Mouse (Mus musculus): ENCODE data around the gene Ftcd. TPM values are rescaled to one million over a fixed set of nuclear protein-coding genes. Genes with fewer than 3 reads are reported as not detected.

Ftcd gene
- polyA plus RNA-seq (2012), result not detected in 2 replicates

GRCm38 (mm10) chr10:76575374-76575773 is at the start of gene Ftcd:
Ftcd (plus strand) TSS chr10:76575648.
- Histone ChIP-seq H3K36me3 (ENCODE audit: control insufficient read depth) (no peaks in the 10 kb centered on the region; the same call in 1 of the 2 replicates), H3K4me1 (ENCODE audit: control insufficient read depth) (no peaks in the 10 kb centered on the region), H3K27me3 (ENCODE audit: control insufficient read depth) (no peaks in the 10 kb centered on the region), H3K4me3 (replicated peaks) (no peak within 1 kb of the TSS), H3K9me3 (ENCODE audit: control insufficient read depth, low read length) (no peaks in the 10 kb centered on the region)
- TF ChIP-seq GATA1 (IDR thresholded peaks at IDR 0.05; ENCODE audit: low read length) (no peak), TAL1 (IDR thresholded peaks at IDR 0.05; ENCODE audit: low read length) (no peak)

GRCm38 (mm10) chr10:76530922-76531321 is 44.5 kb upstream of the Ftcd start:
- Histone ChIP-seq H3K36me3 (ENCODE audit: control insufficient read depth) (peaks cover 26% of the 10 kb centered on the region), H3K4me1 (ENCODE audit: control insufficient read depth) (peaks cover 23% of the 10 kb centered on the region), H3K27me3 (ENCODE audit: control insufficient read depth) (no peaks in the 10 kb centered on the region), H3K4me3 (replicated peaks) (peak overlapping the region; percentile 81), H3K9me3 (ENCODE audit: control insufficient read depth, low read length) (no peaks in the 10 kb centered on the region)
- TF ChIP-seq TAL1 (IDR thresholded peaks at IDR 0.05; ENCODE audit: low read length) (no peak), GATA1 (IDR thresholded peaks at IDR 0.05; ENCODE audit: low read length) (no peak)

- TF ChIP-seq GATA1 (IDR thresholded peaks at IDR 0.05; ENCODE audit: low read length), result no peak
- TF ChIP-seq TAL1 (IDR thresholded peaks at IDR 0.05; ENCODE audit: low read length), result no peak
- Histone ChIP-seq H3K4me1 (ENCODE audit: control insufficient read depth) (peaks cover 23% of the 10 kb centered on the region), H3K4me3 (replicated peaks) (peak within 1 kb of the TSS; percentile 81)
These were observed 44.1 kb upstream of the Ftcd start, which contains the start of gene Lss for GRCm38 (mm10) chr10:76531375-76531774. Lss (plus strand) TSS chr10:76531588.

GRCm38 (mm10) chr10:76531828-76532227 is 43.6 kb upstream of the Ftcd start:
- Histone ChIP-seq H3K4me3 (replicated peaks) (peak overlapping the region; percentile 81), H3K9me3 (ENCODE audit: control insufficient read depth, low read length) (no peaks in the 10 kb centered on the region), H3K4me1 (ENCODE audit: control insufficient read depth) (peaks cover 23% of the 10 kb centered on the region), H3K27me3 (ENCODE audit: control insufficient read depth) (no peaks in the 10 kb centered on the region), H3K36me3 (ENCODE audit: control insufficient read depth) (peaks cover 34% of the 10 kb centered on the region)
- TF ChIP-seq TAL1 (IDR thresholded peaks at IDR 0.05; ENCODE audit: low read length) (no peak), GATA1 (IDR thresholded peaks at IDR 0.05; ENCODE audit: low read length) (no peak)

More at GRCm38 (mm10) chr10:76531375-76531774, 44.1 kb upstream of the Ftcd start, which contains the start of gene Lss:
- Histone ChIP-seq H3K36me3 (ENCODE audit: control insufficient read depth) (peaks cover 30% of the 10 kb centered on the region), H3K9me3 (ENCODE audit: control insufficient read depth, low read length) (no peaks in the 10 kb centered on the region), H3K27me3 (ENCODE audit: control insufficient read depth) (no peaks in the 10 kb centered on the region)

- Histone ChIP-seq H3K36me3 (ENCODE audit: control insufficient read depth) (peaks cover 68% of the 10 kb centered on the region), H3K4me1 (ENCODE audit: control insufficient read depth) (peaks cover 21% of the 10 kb centered on the region)
- TF ChIP-seq TAL1 (IDR thresholded peaks at IDR 0.05; ENCODE audit: low read length) (no peak), GATA1 (IDR thresholded peaks at IDR 0.05; ENCODE audit: low read length) (no peak)
These were observed 39.9 kb upstream of the Ftcd start for GRCm38 (mm10) chr10:76535526-76535925.

GRCm38 (mm10) chr10:76537619-76538018 is 37.8 kb upstream of the Ftcd start:
- H3K9me3 ChIP-seq (ENCODE audit: control insufficient read depth, low read length), result no peaks in the 10 kb centered on the region
- H3K36me3 ChIP-seq (ENCODE audit: control insufficient read depth), result peaks cover 89% of the 10 kb centered on the region
- no peak overlapping the region for H3K4me3 ChIP-seq (replicated peaks)
- peaks cover 3% of the 10 kb centered on the region; the same call in 1 of the 2 replicates for H3K4me1 ChIP-seq (ENCODE audit: control insufficient read depth)
- TF ChIP-seq GATA1 (IDR thresholded peaks at IDR 0.05; ENCODE audit: low read length) (no peak), TAL1 (IDR thresholded peaks at IDR 0.05; ENCODE audit: low read length) (no peak)
- H3K27me3 ChIP-seq (ENCODE audit: control insufficient read depth), result no peaks in the 10 kb centered on the region

More at GRCm38 (mm10) chr10:76535526-76535925, 39.9 kb upstream of the Ftcd start:
- H3K27me3 ChIP-seq (ENCODE audit: control insufficient read depth), result no peaks in the 10 kb centered on the region
- no peak overlapping the region for H3K4me3 ChIP-seq (replicated peaks)
- H3K9me3 ChIP-seq (ENCODE audit: control insufficient read depth, low read length), result no peaks in the 10 kb centered on the region

GRCm38 (mm10) chr10:76541336-76542085 is 33.9 kb upstream of the Ftcd start:
- TF ChIP-seq GATA1 (IDR thresholded peaks at IDR 0.05; ENCODE audit: low read length) (no peak), TAL1 (IDR thresholded peaks at IDR 0.05; ENCODE audit: low read length) (no peak)
- Histone ChIP-seq H3K36me3 (ENCODE audit: control insufficient read depth) (peaks cover 95% of the 10 kb centered on the region), H3K9me3 (ENCODE audit: control insufficient read depth, low read length) (no peaks in the 10 kb centered on the region), H3K4me3 (replicated peaks) (no peak overlapping the region), H3K4me1 (ENCODE audit: control insufficient read depth) (no peaks in the 10 kb centered on the region), H3K27me3 (ENCODE audit: control insufficient read depth) (no peaks in the 10 kb centered on the region)

- H3K27me3 ChIP-seq (ENCODE audit: control insufficient read depth), result no peaks in the 10 kb centered on the region
- no peaks in the 10 kb centered on the region for H3K9me3 ChIP-seq (ENCODE audit: control insufficient read depth, low read length)
- H3K4me1 ChIP-seq (ENCODE audit: control insufficient read depth), result no peaks in the 10 kb centered on the region
- no peak overlapping the region for H3K4me3 ChIP-seq (replicated peaks)
- peaks cover 96% of the 10 kb centered on the region for H3K36me3 ChIP-seq (ENCODE audit: control insufficient read depth)
- TF ChIP-seq TAL1 (IDR thresholded peaks at IDR 0.05; ENCODE audit: low read length), result no peak
- no peak for TF ChIP-seq GATA1 (IDR thresholded peaks at IDR 0.05; ENCODE audit: low read length)
These were observed 32.6 kb upstream of the Ftcd start for GRCm38 (mm10) chr10:76542636-76543375.

- Histone ChIP-seq H3K36me3 (ENCODE audit: control insufficient read depth) (peaks cover 96% of the 10 kb centered on the region), H3K4me1 (ENCODE audit: control insufficient read depth) (no peaks in the 10 kb centered on the region), H3K27me3 (ENCODE audit: control insufficient read depth) (no peaks in the 10 kb centered on the region), H3K4me3 (replicated peaks) (no peak overlapping the region), H3K9me3 (ENCODE audit: control insufficient read depth, low read length) (no peaks in the 10 kb centered on the region)
- TF ChIP-seq GATA1 (IDR thresholded peaks at IDR 0.05; ENCODE audit: low read length) (no peak), TAL1 (IDR thresholded peaks at IDR 0.05; ENCODE audit: low read length) (no peak)
These were observed 28.9 kb upstream of the Ftcd start for GRCm38 (mm10) chr10:76546566-76546965.

All from erythroblast, embryonic 14.5 days (primary cell).